In the genomic region with DNA sequence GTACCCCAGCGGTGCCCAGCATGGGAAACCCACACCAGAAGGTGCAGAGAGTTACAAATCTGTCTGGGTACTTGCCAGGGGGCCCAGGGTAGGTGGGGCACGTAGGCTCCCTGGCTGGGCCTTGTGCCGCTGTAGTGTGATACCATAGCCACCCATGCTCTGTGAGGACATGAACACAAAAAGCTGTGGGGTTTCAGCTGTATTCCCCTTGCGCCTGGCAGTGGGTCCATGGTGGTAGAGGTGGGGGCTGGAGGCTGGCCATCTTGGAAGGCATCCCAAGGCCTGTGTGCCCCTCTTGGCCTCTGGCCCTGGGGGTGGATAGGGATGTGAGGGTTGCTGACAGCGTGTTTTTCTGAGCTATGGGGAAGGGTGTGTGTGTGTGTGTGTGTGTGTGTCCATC, we compare ENCODE assay signal across 12 mouse cellular contexts. TPM values are rescaled to one million over a fixed set of nuclear protein-coding genes. Genes with fewer than 3 reads are reported as not detected.
DNase-seq lines count a peak whose midpoint lies in the region; ATAC-seq and TF ChIP-seq lines count a peak whose summit lies in the region.
"Had no signal": no experiment of that assay in that cellular context is flagged by ENCODE, and none has a peak within 500 bp of the region (broad histone marks: within the 10 kb centered on the region; RNA-seq: fewer than 3 reads in every experiment).

No protein-coding gene starts in this region.

- H3K4me2 ChIP-seq in heart, embryonic 11.5 days: 0 out of 2 replicates have a peak overlapping the region, but pooled peaks have one; percentile 6
- no peak overlapping the region for H3K4me2 ChIP-seq in kidney, embryonic 15.5 days
- H3K4me2 ChIP-seq: limb, embryonic 15.5 days had no signal

- no peaks in the 10 kb centered on the region for H3K9me3 ChIP-seq in heart, embryonic 11.5 days (replicated peaks; ENCODE audit: control insufficient read depth, low read length)
- no peaks in the 10 kb centered on the region for H3K9me3 ChIP-seq in kidney, embryonic 15.5 days (replicated peaks)
- H3K9me3 ChIP-seq: limb, embryonic 15.5 days had no signal

- no peak overlapping the region for H3K9ac ChIP-seq in heart, embryonic 11.5 days (ENCODE audit: low read depth, low read length)
- 0 out of 2 replicates have a peak overlapping the region, but pooled peaks have one; percentile 11 for H3K9ac ChIP-seq in kidney, embryonic 15.5 days
- H3K9ac ChIP-seq: forebrain, postnatal 0 days; limb, embryonic 15.5 days had no signal

- H3K4me3 ChIP-seq in heart, embryonic 11.5 days (ENCODE audit: low read depth, low read length): no peak overlapping the region
- H3K4me3 ChIP-seq in kidney, embryonic 15.5 days (replicated peaks): no peak overlapping the region
- H3K4me3 ChIP-seq: limb, embryonic 15.5 days had no signal

- DNase-seq in heart, adult 8-10 months (ENCODE audit: low spot score): no peak
- DNase-seq in brain, embryonic 14.5 days (ENCODE audit: low read depth): peak; percentile 18
- peak; percentile 41 to 44 for DNase-seq in cerebellum, postnatal 36 days
- DNase-seq in thymus, postnatal 10 days (ENCODE audit: low spot score in 2 of 2): no peak
- DNase-seq in natural killer cell, adult 2 months (ENCODE audit: low spot score in 2 of 2): no peak
- DNase-seq: forebrain, postnatal 0 days had no signal

- H3K27ac ChIP-seq in heart, embryonic 11.5 days (ENCODE audit: low read depth, low read length): peak overlapping the region; percentile 42
- peak overlapping the region; percentile 90 for H3K27ac ChIP-seq in kidney, embryonic 15.5 days
- H3K27ac ChIP-seq: limb, embryonic 15.5 days had no signal

- H3K36me3 ChIP-seq in heart, embryonic 11.5 days (ENCODE audit: control insufficient read depth, insufficient read depth, low read length): peaks cover 11% of the 10 kb centered on the region; the same call in 1 of the 2 replicates
- H3K36me3 ChIP-seq in kidney, embryonic 15.5 days: peaks cover 61% of the 10 kb centered on the region

- no peak for ATAC-seq in heart, embryonic 11.5 days (replicated peaks; ENCODE audit: insufficient number of reproducible peaks, low FRiP score, low TSS enrichment)
- ATAC-seq in kidney, embryonic 15.5 days (replicated peaks; ENCODE audit: low FRiP score): no peak
- no peak for ATAC-seq in CD4-positive, CD25-positive, alpha-beta regulatory T cell, adult 4 months
- ATAC-seq: forebrain, postnatal 0 days; intestine, postnatal 0 days had no signal

- TF ChIP-seq POLR2A in brain, embryonic 14.5 days (IDR thresholded peaks at IDR 0.05; ENCODE audit: borderline replicate concordance, extremely low read depth, insufficient read depth, insufficient read length, poor library complexity, severe bottlenecking): no peak

- WGBS in heart, embryonic 11.5 days (ENCODE audit: insufficient replicate concordance): 71% methylated on average over 5 of the region's 5 CpGs
- WGBS in kidney, embryonic 15.5 days: 58% methylated on average over 5 of the region's 5 CpGs

- no peak for TF ChIP-seq CTCF in brain, embryonic 14.5 days (IDR thresholded peaks at IDR 0.05; ENCODE audit: borderline replicate concordance, extremely low read depth, insufficient read depth, insufficient read length)

- H3K4me1 ChIP-seq in heart, embryonic 11.5 days (ENCODE audit: control insufficient read depth, insufficient read depth, low read length): peaks cover 23% of the 10 kb centered on the region
- peaks cover 44% of the 10 kb centered on the region for H3K4me1 ChIP-seq in kidney, embryonic 15.5 days

- no peaks in the 10 kb centered on the region for H3K27me3 ChIP-seq in heart, embryonic 11.5 days (ENCODE audit: control insufficient read depth, insufficient read depth, low read length)
- H3K27me3 ChIP-seq in kidney, embryonic 15.5 days: no peaks in the 10 kb centered on the region
- H3K27me3 ChIP-seq: limb, embryonic 15.5 days had no signal

RNA-seq across cellular contexts. Expression of gene Gprc5c, which starts 15.0 kb away (rescaled TPM):
- 21.8 and 23.0 TPM in 2 replicates for polyA plus RNA-seq in heart, embryonic 11.5 days (2014; fragmentation: Nextera tagmentation; extraction: Ambion mirVana)
- 1 to 10 TPM; 7.3 to 9.6 (median 9.1) TPM for total RNA-seq in heart, adult 8-10 months (2022)
- polyA plus RNA-seq in brain, embryonic 14.5 days (2012; rRNA removed): 4.1 and 7.4 TPM in 2 replicates
- 119 TPM in 2 replicates for polyA plus RNA-seq in kidney, embryonic 15.5 days (2015; fragmentation: Nextera tagmentation; extraction: Ambion mirVana)
- not detected for polyA plus RNA-seq in CD4-positive, CD25-positive, alpha-beta regulatory T cell, adult 4 months (2017; shearing (Covaris generic))
- total RNA-seq: CH12.LX had no signal

RNA-seq across cellular contexts. Expression of gene Cd300a, which starts 23.8 kb away (rescaled TPM):
- 0.84 and 1.4 TPM in 2 replicates for polyA plus RNA-seq in heart, embryonic 11.5 days (2014; fragmentation: Nextera tagmentation; extraction: Ambion mirVana)
- total RNA-seq in heart, adult 8-10 months (2022): 1 to 10 TPM in 1 of 4 experiments, under 1 TPM in 3; 0.38 to 1.6 (median 0.86) TPM
- polyA plus RNA-seq in brain, embryonic 14.5 days (2012; rRNA removed): 0.53 and 0.60 TPM in 2 replicates
- polyA plus RNA-seq in kidney, embryonic 15.5 days (2015; fragmentation: Nextera tagmentation; extraction: Ambion mirVana): 1.7 and 1.8 TPM in 2 replicates
- under 1 TPM; 0.11 to 0.37 TPM for polyA plus RNA-seq in CD4-positive, CD25-positive, alpha-beta regulatory T cell, adult 4 months (2017; shearing (Covaris generic))

Comparison
In these comparisons a context has a peak if more than half of its experiments do, and no peak if none do; other contexts are left out.
1. DNase-seq: peak in brain, embryonic 14.5 days (single experiment) and cerebellum, postnatal 36 days (2 of 2); none in heart, adult 8-10 months (single experiment), thymus, postnatal 10 days (0 of 2) and natural killer cell, adult 2 months (0 of 2).